Mouse (Mus musculus) kidney, postnatal 14 days (tissue): ENCODE data around the gene St6gal1.

Experiments
- DNase-seq: peaks from one replicate; pipeline ENCODE4 v3.0.0; 2022; ENCODE audit warnings: mixed read lengths

The St6gal1 gene

DNA sequence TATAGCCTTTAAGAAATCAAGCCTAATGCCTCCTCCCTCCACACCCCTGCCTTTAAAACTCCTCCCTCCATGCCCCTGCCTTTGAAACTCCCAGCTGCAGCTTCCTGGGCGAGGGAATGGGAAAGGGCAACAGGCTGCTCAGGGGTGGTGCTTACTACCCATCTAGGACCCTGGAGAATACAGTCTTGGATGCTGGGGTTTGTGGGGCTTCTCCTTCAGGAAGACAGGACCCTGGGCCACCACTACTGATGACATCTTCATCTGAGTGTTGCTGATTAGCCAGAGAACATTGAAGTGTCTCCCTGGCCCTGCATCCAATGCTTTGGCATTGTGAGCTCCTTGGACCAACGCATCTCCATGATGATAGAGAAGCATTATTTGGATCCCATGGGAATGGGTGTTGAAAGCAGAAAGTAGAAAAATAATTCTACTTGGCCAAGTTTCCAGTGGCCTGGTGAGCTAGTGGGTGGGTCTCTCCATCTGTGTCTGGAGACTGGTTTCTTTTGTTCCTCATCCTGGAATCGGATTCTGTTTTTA, 137.0 kb downstream of the St6gal1 start:
- DNase-seq = no peak

- DNase-seq = no peak
Observed at GRCm38 (mm10) chr16:23364328-23364990, 139.9 kb downstream of the St6gal1 start.

DNA sequence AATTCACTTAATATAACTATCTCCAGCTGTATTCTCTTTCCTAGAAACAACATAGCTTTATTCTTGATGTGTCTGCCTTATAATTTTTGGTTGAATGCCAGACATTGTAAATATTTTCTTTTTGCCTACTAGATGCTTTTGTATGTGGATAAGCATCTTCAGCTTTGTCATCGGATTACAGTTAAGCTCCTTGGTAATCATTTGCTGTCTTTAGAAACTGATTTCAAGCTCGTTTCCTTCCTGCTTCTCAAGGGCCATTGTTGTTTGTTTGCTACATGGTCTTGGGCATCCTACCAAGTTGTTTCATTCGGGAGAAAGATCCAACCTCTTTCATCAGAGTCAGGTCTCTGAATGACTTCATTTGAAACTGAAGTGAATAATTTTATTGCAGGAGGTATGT, 144.6 kb downstream of the St6gal1 start:
- DNase-seq = no peak

- DNase-seq = no peak
Observed at GRCm38 (mm10) chr16:23370724-23371123, 146.2 kb downstream of the St6gal1 start.

GRCm38 (mm10) chr16:23372340-23372739, 147.8 kb downstream of the St6gal1 start:
- DNase-seq = no peak

GRCm38 (mm10) chr16:23374068-23374467, 149.5 kb downstream of the St6gal1 start:
- DNase-seq = no peak

DNA sequence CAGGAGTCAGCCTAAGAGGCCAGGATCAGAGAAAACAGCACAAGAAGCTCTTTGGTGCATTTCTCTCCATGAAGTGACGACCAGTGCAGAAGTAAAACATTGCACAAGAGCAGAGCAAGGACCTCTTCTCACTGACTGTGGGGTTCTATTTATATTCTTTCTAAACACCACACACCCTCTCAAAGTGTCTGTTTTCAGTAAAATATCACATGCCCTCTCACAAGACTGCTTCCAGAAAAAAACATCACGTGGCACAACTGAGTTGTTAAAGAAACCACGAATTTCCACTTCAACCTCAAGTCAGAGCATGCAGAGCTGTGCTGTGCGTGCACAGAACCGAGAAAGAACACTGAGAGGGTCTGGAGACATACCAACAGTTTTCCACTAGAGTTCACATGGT, 150.4 kb downstream of the St6gal1 start:
- no peak for DNase-seq

GRCm38 (mm10) chr16:23376189-23376588, 151.6 kb downstream of the St6gal1 start:
- DNase-seq = peak; percentile 21

GRCm38 (mm10) chr16:23379536-23380230, 155.1 kb downstream of the St6gal1 start:
- no peak for DNase-seq

DNA sequence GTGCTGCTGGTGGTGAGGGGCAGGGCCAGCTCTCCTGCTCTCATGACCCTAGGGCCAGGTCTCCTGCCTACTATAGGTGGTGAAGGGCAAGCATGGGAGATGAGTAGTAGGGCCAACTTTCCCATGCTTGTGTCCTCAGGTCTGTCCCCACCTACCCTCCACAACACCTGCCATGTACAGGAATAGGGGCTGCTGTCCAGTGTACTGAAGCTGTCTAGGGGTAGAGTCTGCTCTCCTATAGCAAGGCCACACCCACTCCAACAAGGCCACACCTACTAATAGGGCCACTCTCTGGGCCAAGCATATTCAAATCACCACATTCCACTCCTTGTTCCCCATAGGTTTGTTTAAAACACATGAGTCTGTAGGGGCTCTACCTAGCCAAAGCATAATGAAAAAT, 159.8 kb downstream of the St6gal1 start:
- DNase-seq = no peak

DNA sequence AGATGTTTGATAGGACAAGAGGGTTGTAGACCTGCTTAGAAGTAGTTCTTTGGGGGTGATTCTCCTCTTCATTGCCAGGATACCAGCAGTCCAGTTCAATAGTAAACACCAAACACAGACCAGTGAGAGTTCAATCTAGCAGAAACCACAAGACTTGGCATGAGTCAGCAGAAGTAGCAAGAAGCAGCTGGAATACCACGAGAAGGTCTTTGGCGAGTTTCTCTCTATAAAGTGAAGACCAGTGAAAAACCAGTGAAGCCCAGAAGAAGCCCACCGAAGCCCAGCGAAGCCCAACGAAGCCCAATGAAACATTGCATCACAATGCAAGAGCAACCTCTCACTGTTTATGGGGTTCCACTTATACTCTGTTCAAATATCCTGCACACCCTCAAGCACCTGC, 173.4 kb downstream of the St6gal1 start:
- DNase-seq = no peak

DNA sequence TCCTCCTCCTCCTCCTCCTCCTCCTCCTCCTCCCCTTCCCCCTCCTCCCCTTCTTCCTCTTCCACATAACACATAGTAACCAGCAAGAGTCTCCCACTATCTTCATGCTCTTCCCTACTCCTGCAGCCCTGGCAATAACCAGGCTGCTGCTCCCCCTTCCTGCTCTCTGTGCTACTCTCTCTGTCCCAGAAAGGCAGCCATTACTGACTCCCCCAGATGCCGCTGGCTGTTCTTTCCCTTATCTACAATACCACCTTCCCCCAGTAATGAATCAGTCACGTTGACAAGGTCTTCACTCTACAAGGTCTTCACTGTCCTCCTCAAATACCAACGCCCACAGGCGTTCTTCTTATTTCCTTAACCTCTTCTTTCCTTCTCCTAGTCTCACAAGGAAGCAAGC, 176.9 kb downstream of the St6gal1 start:
- DNase-seq = no peak

DNA sequence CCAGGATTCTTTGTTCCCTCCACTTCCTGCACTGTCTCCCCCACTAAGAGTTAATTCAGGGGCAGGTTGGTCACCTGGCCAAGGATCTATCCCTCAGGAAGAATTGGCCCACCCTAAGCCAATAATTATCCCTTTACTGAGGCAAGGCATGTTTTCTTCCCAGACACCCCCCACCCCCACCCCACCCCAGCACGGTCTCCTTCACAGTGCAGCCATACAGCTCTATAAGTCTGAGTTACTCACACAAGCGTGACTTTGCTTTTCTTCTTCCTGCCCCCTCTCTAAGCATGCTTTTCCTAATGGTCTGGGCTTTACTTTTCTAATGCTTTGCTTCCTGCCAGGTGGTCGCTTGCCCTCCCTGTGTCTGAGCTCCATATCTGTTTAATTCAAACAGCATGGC, 177.4 kb downstream of the St6gal1 start:
- DNase-seq = no peak

DNA sequence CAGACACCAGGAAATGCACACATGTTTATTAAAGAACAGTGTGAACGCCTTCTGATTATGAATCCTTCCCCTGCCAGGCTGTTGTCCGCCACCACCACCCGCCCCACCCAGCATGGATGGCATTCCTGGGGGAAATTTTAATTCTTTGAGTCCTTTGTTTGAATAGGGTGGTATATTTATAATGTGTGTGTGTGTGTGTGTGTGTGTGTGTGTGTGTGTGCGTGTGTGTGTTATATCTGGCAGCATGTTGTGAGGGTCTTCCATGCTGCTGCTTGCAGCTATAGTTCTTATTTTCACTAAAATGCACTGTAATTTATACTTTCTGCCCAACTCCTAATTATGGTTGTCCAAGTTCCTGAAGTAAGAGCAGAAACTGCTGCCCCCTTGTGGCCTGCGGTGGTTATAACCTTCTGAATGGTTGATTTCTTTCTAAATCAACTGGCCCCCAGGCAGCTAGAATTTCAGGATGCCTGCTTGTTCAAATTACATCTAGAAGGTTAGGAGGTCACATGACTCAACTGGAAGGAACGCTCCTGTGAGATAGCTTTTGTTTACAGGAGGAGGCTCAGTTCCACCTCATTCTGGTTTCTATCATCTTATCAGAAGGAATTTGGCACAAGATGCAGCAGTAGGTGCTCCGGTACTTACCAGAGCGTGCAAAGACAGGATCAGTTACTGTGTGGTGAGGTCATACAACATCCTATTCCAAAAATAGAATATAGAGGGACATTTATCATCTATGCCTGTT, 178.6 kb downstream of the St6gal1 start:
- peak; percentile 77 for DNase-seq
